Mouse (Mus musculus) urinary bladder, postnatal 25 days (tissue): Measurements from ENCODE around the gene Spryd3.

ENCODE experiments used
- DNase-seq: peaks from one replicate; pipeline ENCODE4 v3.0.0; 2022; ENCODE audit warnings: low spot score

Gene Spryd3

GRCm38 (mm10) chr15:102112827-102113226 lies 23.2 kb downstream of the Spryd3 start:
- no peak for DNase-seq

- no peak for DNase-seq
Measured at GRCm38 (mm10) chr15:102112181-102112580, 23.9 kb downstream of the Spryd3 start.

GRCm38 (mm10) chr15:102111495-102111829 lies 24.6 kb downstream of the Spryd3 start:
- DNase-seq = no peak

GRCm38 (mm10) chr15:102110701-102111494 lies 25.1 kb downstream of the Spryd3 start:
- DNase-seq = no peak

GRCm38 (mm10) chr15:102110271-102110670 lies 25.8 kb downstream of the Spryd3 start:
- DNase-seq = no peak

GRCm38 (mm10) chr15:102108651-102109525 lies 27.1 kb downstream of the Spryd3 start:
- DNase-seq = peak; percentile 58

- peak; percentile 59 for DNase-seq
Measured at GRCm38 (mm10) chr15:102107689-102108573, 28.1 kb downstream of the Spryd3 start.

- peak; percentile 42 for DNase-seq
Measured at GRCm38 (mm10) chr15:102106754-102107456, 29.1 kb downstream of the Spryd3 start.

GRCm38 (mm10) chr15:102105764-102106730 lies 30.0 kb downstream of the Spryd3 start:
- DNase-seq = no peak

GRCm38 (mm10) chr15:102105360-102105759 lies 30.7 kb downstream of the Spryd3 start:
- DNase-seq = peak; percentile 67

- DNase-seq = peak; percentile 62
Measured at GRCm38 (mm10) chr15:102103947-102104555, 32.0 kb downstream of the Spryd3 start.

- DNase-seq = no peak
Measured at GRCm38 (mm10) chr15:102103371-102103946, 32.6 kb downstream of the Spryd3 start.

GRCm38 (mm10) chr15:102102548-102103121 lies 33.4 kb downstream of the Spryd3 start:
- no peak for DNase-seq

- no peak for DNase-seq
Measured at GRCm38 (mm10) chr15:102101672-102102541, 34.1 kb downstream of the Spryd3 start.

- no peak for DNase-seq
Measured at GRCm38 (mm10) chr15:102100996-102101671, 34.9 kb downstream of the Spryd3 start.

GRCm38 (mm10) chr15:102100161-102100981 lies 35.7 kb downstream of the Spryd3 start, which contains the start of gene Tns2:
Gene Tns2, plus strand, starts transcription at chr15:102100413.
- DNase-seq = peak; percentile 80
